29 mouse cellular contexts compared by ENCODE assay signal in the genomic region with DNA sequence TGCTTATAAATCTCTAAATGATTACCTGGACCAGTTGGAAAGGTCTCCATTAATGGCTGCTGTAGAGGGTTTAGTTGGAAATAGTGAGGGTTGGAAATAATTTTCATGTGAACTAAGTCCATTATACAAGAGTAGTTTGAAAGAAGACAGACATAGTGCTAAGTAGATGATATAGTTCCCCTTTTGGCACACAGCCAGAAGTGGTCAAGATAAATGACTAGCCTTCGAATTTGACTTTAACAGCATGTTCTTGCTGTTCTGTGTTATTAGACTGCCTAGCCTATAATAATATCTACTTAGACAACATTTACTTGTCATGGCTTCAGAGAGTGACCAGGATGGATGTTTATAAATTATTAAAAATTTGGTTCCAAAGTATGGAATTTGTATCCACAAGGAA.
DNase-seq lines count a peak whose midpoint lies in the region; ATAC-seq and TF ChIP-seq lines count a peak whose summit lies in the region.
"Had no signal": no experiment of that assay in that cellular context is flagged by ENCODE, and none has a peak within 500 bp of the region (broad histone marks: within the 10 kb centered on the region; RNA-seq: fewer than 3 reads in every experiment).

No protein-coding gene starts in this region.

- H3K27ac ChIP-seq in kidney, embryonic 14.5 days (ENCODE audit: low read depth, low read length): no peak overlapping the region
- H3K27ac ChIP-seq in kidney, embryonic 15.5 days: no peak overlapping the region
- no peak overlapping the region for H3K27ac ChIP-seq in stomach, embryonic 14.5 days (ENCODE audit: low read length)
- H3K27ac ChIP-seq in stomach, postnatal 0 days (replicated peaks): no peak overlapping the region
- no peak overlapping the region for H3K27ac ChIP-seq in stomach, embryonic 16.5 days (ENCODE audit: low read length)
- H3K27ac ChIP-seq: forebrain, embryonic 15.5 days; gastrocnemius, adult 2 months; heart, adult 2 months; hindbrain, embryonic 15.5 days; limb, embryonic 10.5 days; limb, embryonic 15.5 days; liver, embryonic 15.5 days; lung, embryonic 15.5 days; midbrain, embryonic 12.5 days; stomach, embryonic 15.5 days had no signal

- no peak overlapping the region for H3K9ac ChIP-seq in kidney, embryonic 14.5 days (ENCODE audit: low read depth, low read length)
- H3K9ac ChIP-seq in kidney, embryonic 15.5 days: no peak overlapping the region
- no peak overlapping the region for H3K9ac ChIP-seq in stomach, embryonic 14.5 days (replicated peaks; ENCODE audit: low read depth, low read length)
- H3K9ac ChIP-seq in stomach, postnatal 0 days (ENCODE audit: low read length): no peak overlapping the region
- H3K9ac ChIP-seq in stomach, embryonic 16.5 days (ENCODE audit: low read length): no peak overlapping the region
- H3K9ac ChIP-seq: forebrain, embryonic 15.5 days; heart, embryonic 12.5 days; hindbrain, embryonic 15.5 days; limb, embryonic 15.5 days; liver, embryonic 15.5 days; lung, embryonic 15.5 days; midbrain, embryonic 12.5 days; stomach, embryonic 15.5 days had no signal

- H3K4me1 ChIP-seq in kidney, embryonic 14.5 days (ENCODE audit: control insufficient read depth, insufficient read depth, low read length): no peaks in the 10 kb centered on the region
- no peaks in the 10 kb centered on the region for H3K4me1 ChIP-seq in kidney, embryonic 15.5 days
- no peaks in the 10 kb centered on the region for H3K4me1 ChIP-seq in stomach, embryonic 14.5 days (ENCODE audit: control insufficient read depth, insufficient read depth, low read length)
- no peaks in the 10 kb centered on the region for H3K4me1 ChIP-seq in stomach, postnatal 0 days (replicated peaks; ENCODE audit: control insufficient read depth, insufficient read depth)
- no peaks in the 10 kb centered on the region for H3K4me1 ChIP-seq in stomach, embryonic 16.5 days (ENCODE audit: control insufficient read depth, insufficient read depth, low read length)
- H3K4me1 ChIP-seq: forebrain, embryonic 15.5 days; heart, embryonic 12.5 days; hindbrain, embryonic 15.5 days; limb, embryonic 10.5 days; limb, embryonic 15.5 days; liver, embryonic 15.5 days; lung, embryonic 15.5 days; midbrain, embryonic 12.5 days; stomach, embryonic 15.5 days had no signal

- ATAC-seq in kidney, embryonic 14.5 days (ENCODE audit: low FRiP score, low TSS enrichment): 0 out of 2 replicates have a peak, but pooled peaks have one; percentile 32
- ATAC-seq in kidney, embryonic 15.5 days (replicated peaks; ENCODE audit: low FRiP score): no peak
- ATAC-seq in stomach, embryonic 14.5 days (ENCODE audit: insufficient number of reproducible peaks, insufficient read depth, low FRiP score, low read depth): peak; percentile 61; the same call in 1 of the 2 replicates
- ATAC-seq in stomach, postnatal 0 days (ENCODE audit: low FRiP score, low TSS enrichment): no peak
- ATAC-seq in stomach, embryonic 16.5 days (ENCODE audit: insufficient read depth, low FRiP score): peak; percentile 58
- ATAC-seq: CD4-positive, CD25-positive, alpha-beta regulatory T cell, adult 4 months; forebrain, embryonic 15.5 days; inflammation-experienced regulatory T-cells, adult 6 months had no signal

- no peaks in the 10 kb centered on the region for H3K27me3 ChIP-seq in kidney, embryonic 14.5 days (ENCODE audit: control insufficient read depth, insufficient read depth, low read length)
- no peaks in the 10 kb centered on the region for H3K27me3 ChIP-seq in kidney, embryonic 15.5 days
- H3K27me3 ChIP-seq in stomach, embryonic 14.5 days (ENCODE audit: control insufficient read depth, insufficient read depth, low read length): no peaks in the 10 kb centered on the region
- no peaks in the 10 kb centered on the region for H3K27me3 ChIP-seq in stomach, postnatal 0 days (ENCODE audit: control insufficient read depth, insufficient read depth, low read length)
- H3K27me3 ChIP-seq in stomach, embryonic 16.5 days (ENCODE audit: control insufficient read depth, insufficient read depth, low read length): no peaks in the 10 kb centered on the region
- H3K27me3 ChIP-seq: forebrain, embryonic 15.5 days; heart, embryonic 12.5 days; hindbrain, embryonic 15.5 days; limb, embryonic 15.5 days; liver, embryonic 15.5 days; lung, embryonic 15.5 days; midbrain, embryonic 12.5 days; stomach, embryonic 15.5 days had no signal

- peak; percentile 4 to 23 for DNase-seq in cerebellum, postnatal 10 days
- no peak for DNase-seq in cerebellum, adult 11 months
- DNase-seq in stomach, postnatal 0 days (ENCODE audit: low spot score): no peak
- no peak for DNase-seq in urinary bladder, postnatal 4 days (ENCODE audit: low spot score in 2 of 2)
- DNase-seq: cerebellum, adult 18-20 months; cerebellum, postnatal 14 days; gastrocnemius, adult 2 months; heart, adult 2 months; heart, postnatal 4 days; kidney, adult 18-20 months; kidney, postnatal 14 days; layer of hippocampus, adult 9-11 months; thymus, adult 18-20 months; thymus, postnatal 25 days had no signal

- H3K36me3 ChIP-seq in kidney, embryonic 14.5 days (ENCODE audit: control insufficient read depth, insufficient read depth, low read length): no peaks in the 10 kb centered on the region
- no peaks in the 10 kb centered on the region for H3K36me3 ChIP-seq in kidney, embryonic 15.5 days
- no peaks in the 10 kb centered on the region for H3K36me3 ChIP-seq in stomach, embryonic 14.5 days (ENCODE audit: control insufficient read depth, insufficient read depth, low read length)
- H3K36me3 ChIP-seq in stomach, postnatal 0 days (ENCODE audit: control insufficient read depth, insufficient read depth, low read length): no peaks in the 10 kb centered on the region
- H3K36me3 ChIP-seq in stomach, embryonic 16.5 days (ENCODE audit: control insufficient read depth, insufficient read depth, low read length): no peaks in the 10 kb centered on the region
- H3K36me3 ChIP-seq: forebrain, embryonic 15.5 days; heart, embryonic 12.5 days; hindbrain, embryonic 15.5 days; limb, embryonic 10.5 days; limb, embryonic 15.5 days; liver, embryonic 15.5 days; lung, embryonic 15.5 days; midbrain, embryonic 12.5 days; stomach, embryonic 15.5 days had no signal

- no peaks in the 10 kb centered on the region for H3K9me3 ChIP-seq in kidney, embryonic 14.5 days (ENCODE audit: control insufficient read depth, low read length)
- H3K9me3 ChIP-seq in kidney, embryonic 15.5 days (replicated peaks): no peaks in the 10 kb centered on the region
- H3K9me3 ChIP-seq in stomach, embryonic 14.5 days (ENCODE audit: control insufficient read depth, low read depth, low read length): no peaks in the 10 kb centered on the region
- H3K9me3 ChIP-seq in stomach, postnatal 0 days (ENCODE audit: control insufficient read depth, low read length): no peaks in the 10 kb centered on the region
- no peaks in the 10 kb centered on the region for H3K9me3 ChIP-seq in stomach, embryonic 16.5 days (replicated peaks; ENCODE audit: control insufficient read depth, low read length)
- H3K9me3 ChIP-seq: forebrain, embryonic 15.5 days; heart, embryonic 12.5 days; hindbrain, embryonic 15.5 days; limb, embryonic 10.5 days; limb, embryonic 15.5 days; liver, embryonic 15.5 days; lung, embryonic 15.5 days; midbrain, embryonic 12.5 days; stomach, embryonic 15.5 days had no signal

- 67% methylated on average over 1 of the region's 1 CpGs for WGBS in kidney, embryonic 14.5 days
- WGBS in kidney, embryonic 15.5 days: 39% methylated on average over 1 of the region's 1 CpGs
- WGBS in stomach, embryonic 14.5 days: 12% methylated on average over 1 of the region's 1 CpGs
- 22% methylated on average over 1 of the region's 1 CpGs for WGBS in stomach, postnatal 0 days
- 20% methylated on average over 1 of the region's 1 CpGs for WGBS in stomach, embryonic 16.5 days

- no peak for TF ChIP-seq CTCF in stomach, postnatal 0 days (IDR thresholded peaks at IDR 0.05; ENCODE audit: low read depth)

- H3K4me3 ChIP-seq in kidney, embryonic 14.5 days (ENCODE audit: low read length): no peak overlapping the region
- no peak overlapping the region for H3K4me3 ChIP-seq in kidney, embryonic 15.5 days (replicated peaks)
- no peak overlapping the region for H3K4me3 ChIP-seq in stomach, embryonic 14.5 days (ENCODE audit: low read depth, low read length)
- no peak overlapping the region for H3K4me3 ChIP-seq in stomach, postnatal 0 days (ENCODE audit: low read depth, low read length)
- no peak overlapping the region for H3K4me3 ChIP-seq in stomach, embryonic 16.5 days (replicated peaks; ENCODE audit: low read length)
- H3K4me3 ChIP-seq: forebrain, embryonic 15.5 days; gastrocnemius, adult 2 months; heart, adult 2 months; heart, embryonic 12.5 days; hindbrain, embryonic 15.5 days; limb, embryonic 10.5 days; limb, embryonic 15.5 days; liver, embryonic 15.5 days; lung, embryonic 15.5 days; midbrain, embryonic 12.5 days; stomach, embryonic 15.5 days had no signal

- H3K4me2 ChIP-seq in kidney, embryonic 14.5 days (replicated peaks; ENCODE audit: low read depth, low read length): no peak overlapping the region
- H3K4me2 ChIP-seq in kidney, embryonic 15.5 days: no peak overlapping the region
- no peak overlapping the region for H3K4me2 ChIP-seq in stomach, embryonic 14.5 days (replicated peaks; ENCODE audit: low read depth, low read length)
- H3K4me2 ChIP-seq in stomach, postnatal 0 days (replicated peaks; ENCODE audit: low read depth): no peak overlapping the region
- no peak overlapping the region for H3K4me2 ChIP-seq in stomach, embryonic 16.5 days (ENCODE audit: low read depth, low read length)
- H3K4me2 ChIP-seq: forebrain, embryonic 15.5 days; heart, embryonic 12.5 days; hindbrain, embryonic 15.5 days; limb, embryonic 15.5 days; liver, embryonic 15.5 days; lung, embryonic 15.5 days; midbrain, embryonic 12.5 days; stomach, embryonic 15.5 days had no signal

- no peak for TF ChIP-seq EP300 in stomach, postnatal 0 days (optimal IDR thresholded peaks at IDR 0.05)

Comparison
In these comparisons a context has a peak if more than half of its experiments do, and no peak if none do; other contexts are left out.
1. DNase-seq: peak in cerebellum, postnatal 10 days (2 of 2); none in cerebellum, adult 11 months (single experiment), stomach, postnatal 0 days (single experiment) and urinary bladder, postnatal 4 days (0 of 2).
2. ATAC-seq: peak in kidney, embryonic 14.5 days (single experiment), stomach, embryonic 14.5 days (single experiment) and stomach, embryonic 16.5 days (single experiment); none in kidney, embryonic 15.5 days (single experiment) and stomach, postnatal 0 days (single experiment).